In the genomic region with DNA sequence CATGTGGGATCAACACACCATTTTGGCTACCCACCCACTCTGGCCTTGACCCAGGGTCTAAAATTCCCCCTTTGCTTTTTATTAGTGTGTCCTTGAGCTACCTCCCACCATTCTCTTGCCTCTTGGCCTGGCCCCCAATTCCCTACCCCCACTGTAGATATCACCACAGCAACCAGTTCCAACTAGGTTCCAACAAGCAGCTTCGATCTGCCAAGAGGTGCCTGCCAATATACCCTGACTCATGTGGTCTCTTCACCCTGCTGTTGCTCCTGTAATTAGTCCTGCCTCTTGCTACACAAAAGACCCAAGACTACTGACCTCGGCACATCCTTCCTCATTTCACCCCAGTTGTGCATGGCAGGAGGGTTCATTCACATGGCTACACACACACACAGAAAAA, we compare ENCODE assay signal across 12 mouse cellular contexts. TPM values are rescaled to one million over a fixed set of nuclear protein-coding genes. Genes with fewer than 3 reads are reported as not detected.
DNase-seq lines count a peak whose midpoint lies in the region; ATAC-seq lines count a peak whose summit lies in the region.
"Had no signal": no experiment of that assay in that cellular context is flagged by ENCODE, and none has a peak within 500 bp of the region (broad histone marks: within the 10 kb centered on the region; RNA-seq: fewer than 3 reads in every experiment).

No protein-coding gene starts in this region.

- H3K9me3 ChIP-seq in forebrain, embryonic 15.5 days = no peaks in the 10 kb centered on the region
- H3K9me3 ChIP-seq: embryonic facial prominence, embryonic 12.5 days; limb, embryonic 13.5 days had no signal

- H3K36me3 ChIP-seq in forebrain, embryonic 15.5 days = no peaks in the 10 kb centered on the region
- H3K36me3 ChIP-seq: embryonic facial prominence, embryonic 12.5 days; limb, embryonic 13.5 days had no signal

- H3K27me3 ChIP-seq in forebrain, embryonic 15.5 days = no peaks in the 10 kb centered on the region

- peak overlapping the region; percentile 5; the same call in 1 of the 2 replicates for H3K4me2 ChIP-seq in forebrain, embryonic 15.5 days (replicated peaks)
- H3K4me2 ChIP-seq: embryonic facial prominence, embryonic 12.5 days had no signal

- H3K27ac ChIP-seq in forebrain, embryonic 15.5 days (replicated peaks) = peak overlapping the region; percentile 88
- H3K27ac ChIP-seq: macrophage had no signal

- 3% methylated on average over 2 of the region's 2 CpGs for WGBS in forebrain, embryonic 15.5 days

- peaks cover 44% of the 10 kb centered on the region for H3K4me1 ChIP-seq in forebrain, embryonic 15.5 days

- DNase-seq in layer of hippocampus, adult 11-12 months (ENCODE audit: low spot score) = peak; percentile 74
- DNase-seq in layer of hippocampus, adult 9-10 months (ENCODE audit: low spot score) = no peak
- peak; percentile 68 for DNase-seq in Muller cell, postnatal 12 days (ENCODE audit: inconsistent ontology term)
- DNase-seq in layer of hippocampus, postnatal 10 days (ENCODE audit: low spot score in 2 of 2) = peak; percentile 75 to 81
- DNase-seq in embryo, embryonic 11 days = no peak
- DNase-seq in cerebellum, postnatal 36 days = no peak
- DNase-seq: kidney, adult 11 months had no signal

- no peak overlapping the region for H3K4me3 ChIP-seq in forebrain, embryonic 15.5 days
- H3K4me3 ChIP-seq: embryonic facial prominence, embryonic 12.5 days; limb, embryonic 13.5 days had no signal

- ATAC-seq in forebrain, embryonic 15.5 days (replicated peaks) = peak; percentile 71; the same call in 1 of the 2 replicates
- no peak for ATAC-seq in activated CD4-positive, CD25-positive, alpha-beta regulatory T cell, adult 4 months

- no peak overlapping the region for H3K9ac ChIP-seq in forebrain, embryonic 15.5 days (replicated peaks)
- H3K9ac ChIP-seq: embryonic facial prominence, embryonic 12.5 days; limb, embryonic 13.5 days had no signal

RNA-seq across cellular contexts. Expression of gene Stra6, which starts 21.5 kb away (rescaled TPM):
- polyA plus RNA-seq in forebrain, embryonic 15.5 days (2015; fragmentation: Nextera tagmentation; extraction: Ambion mirVana) = 8.7 and 10.8 TPM in 2 replicates
- total RNA-seq in layer of hippocampus, postnatal 10 days (2021) = 1 to 10 TPM; 9.0 TPM
- 1 to 10 TPM; 3.1 to 3.8 TPM for polyA plus RNA-seq in activated CD4-positive, CD25-positive, alpha-beta regulatory T cell, adult 4 months (2017; shearing (Covaris generic))
- polyA plus RNA-seq: macrophage had no signal

RNA-seq across cellular contexts. Expression of gene Ccdc33, which starts 33.5 kb away (rescaled TPM):
- 0.93 and 1.1 TPM in 2 replicates for polyA plus RNA-seq in forebrain, embryonic 15.5 days (2015; fragmentation: Nextera tagmentation; extraction: Ambion mirVana)
- 1 to 10 TPM; 1.0 to 2.0 TPM for total RNA-seq in layer of hippocampus, postnatal 10 days (2021)
- polyA plus RNA-seq in activated CD4-positive, CD25-positive, alpha-beta regulatory T cell, adult 4 months (2017; shearing (Covaris generic)) = not detected
- polyA plus RNA-seq: macrophage had no signal

Comparison
In these comparisons a context has a peak if more than half of its experiments do, and no peak if none do; other contexts are left out.
1. DNase-seq: peak in layer of hippocampus, adult 11-12 months (single experiment), Muller cell, postnatal 12 days (single experiment) and layer of hippocampus, postnatal 10 days (2 of 2); none in layer of hippocampus, adult 9-10 months (single experiment), embryo, embryonic 11 days (single experiment) and cerebellum, postnatal 36 days (0 of 2).